Comparison of ENCODE assay signal across 8 mouse cellular contexts in the genomic region with DNA sequence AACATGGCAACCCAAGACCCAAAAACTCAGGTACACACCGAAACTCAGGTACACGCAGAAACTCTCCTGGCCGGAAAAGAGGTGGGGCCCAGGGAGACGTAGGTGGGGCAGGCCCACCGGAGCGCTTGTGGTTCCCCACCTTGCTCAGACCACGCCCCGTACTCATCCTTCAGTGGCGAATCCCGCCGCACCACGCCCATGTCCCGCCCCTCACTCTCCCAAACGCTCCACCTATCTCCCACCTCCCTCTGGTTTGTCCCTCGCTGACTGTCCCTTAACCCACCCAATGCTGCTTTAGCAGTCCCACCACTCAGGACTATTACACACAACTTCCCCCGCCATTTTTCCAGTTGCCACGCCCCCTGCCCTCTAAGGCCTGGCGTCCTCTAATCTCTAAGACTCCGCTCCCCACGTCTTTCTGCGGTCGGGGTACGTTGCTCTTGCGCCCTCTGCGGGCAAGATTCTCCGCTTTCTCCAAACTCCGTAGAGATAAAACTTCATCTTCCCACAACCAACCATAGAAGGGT. TPM values are rescaled to one million over a fixed set of nuclear protein-coding genes. Genes with fewer than 3 reads are reported as not detected.
A peak's percentile ranks its signal among the peaks of the same experiment; 100 is the strongest.
DNase-seq lines count a peak whose midpoint lies in the region; ATAC-seq and TF ChIP-seq lines count a peak whose summit lies in the region.

No protein-coding gene starts in this region.

- no peaks in the 10 kb centered on the region for H3K9me3 ChIP-seq in forebrain, embryonic 14.5 days (replicated peaks; ENCODE audit: control insufficient read depth, low read length)
- H3K9me3 ChIP-seq in lung, embryonic 16.5 days (ENCODE audit: control insufficient read depth, low read length), result no peaks in the 10 kb centered on the region

- intact Hi-C loops in heart, postnatal 14 days (cut with DNase I), result loop anchor here (1.0 kb wide), 1 partner anchor 25 kb away; no protein-coding TSS in a partner anchor

- 0 out of 2 replicates have a peak, but pooled peaks cover 6% of the 10 kb centered on the region for H3K27me3 ChIP-seq in forebrain, embryonic 14.5 days (replicated peaks; ENCODE audit: control insufficient read depth, insufficient read depth, low read length)
- H3K27me3 ChIP-seq in lung, embryonic 16.5 days (ENCODE audit: control insufficient read depth, insufficient read depth, low read depth, low read length), result no peaks in the 10 kb centered on the region

- no peak for TF ChIP-seq POLR2A in bone marrow macrophage, adult 2 months (IDR thresholded peaks at IDR 0.05; ENCODE audit: borderline replicate concordance, low read depth, low read length)

- peak overlapping the region; percentile 66 for H3K4me3 ChIP-seq in bone marrow macrophage, adult 2 months (ENCODE audit: insufficient read depth, low read length)
- H3K4me3 ChIP-seq in forebrain, embryonic 14.5 days (ENCODE audit: low read depth, low read length), result peak overlapping the region; percentile 51
- peak overlapping the region; percentile 86 for H3K4me3 ChIP-seq in lung, embryonic 16.5 days (ENCODE audit: low read length)

- H3K4me1 ChIP-seq in bone marrow macrophage, adult 2 months (ENCODE audit: control insufficient read depth, insufficient read depth, low read length), result no peaks in the 10 kb centered on the region
- H3K4me1 ChIP-seq in forebrain, embryonic 14.5 days (ENCODE audit: control insufficient read depth, insufficient read depth, low read length), result peaks cover 28% of the 10 kb centered on the region
- peaks cover 39% of the 10 kb centered on the region for H3K4me1 ChIP-seq in lung, embryonic 16.5 days (replicated peaks; ENCODE audit: control insufficient read depth, insufficient read depth, low read length)

- under 1% methylated on average over 27 of the region's 27 CpGs for WGBS in forebrain, embryonic 14.5 days
- WGBS in large intestine, adult 2 months, result under 1% methylated on average over 27 of the region's 27 CpGs
- under 1% methylated on average over 27 of the region's 27 CpGs for WGBS in lung, embryonic 16.5 days

- H3K4me2 ChIP-seq in forebrain, embryonic 14.5 days (ENCODE audit: low read length), result peak overlapping the region; percentile 92
- H3K4me2 ChIP-seq in lung, embryonic 16.5 days (ENCODE audit: low read depth, low read length), result peak overlapping the region; percentile 96

- DNase-seq in CD4-positive, CD25-positive, alpha-beta regulatory T cell, adult 2 months (ENCODE audit: low read depth, low spot score), result peak; percentile 90
- peak; percentile 93 for DNase-seq in forebrain, embryonic 14.5 days (ENCODE audit: low spot score)
- DNase-seq in heart, postnatal 14 days, result peak; percentile 88 to 92
- peak; percentile 45 for DNase-seq in large intestine, adult 2 months (ENCODE audit: low read depth, low spot score)
- peak; percentile 91 for DNase-seq in ovary, adult 18-20 months (ENCODE audit: low spot score)
- DNase-seq in thymus, postnatal 0 days (ENCODE audit: low spot score), result peak; percentile 87

- peak overlapping the region; percentile 74 for H3K9ac ChIP-seq in forebrain, embryonic 14.5 days (ENCODE audit: low read length)
- H3K9ac ChIP-seq in lung, embryonic 16.5 days (ENCODE audit: low read length), result peak overlapping the region; percentile 98

- peak; percentile 54 for TF ChIP-seq CTCF in bone marrow macrophage, adult 2 months (IDR thresholded peaks at IDR 0.05; ENCODE audit: low read depth, low read length)

- H3K36me3 ChIP-seq in forebrain, embryonic 14.5 days (ENCODE audit: control insufficient read depth, insufficient read depth, low read length), result no peaks in the 10 kb centered on the region
- peaks cover 4% of the 10 kb centered on the region; the same call in 1 of the 2 replicates for H3K36me3 ChIP-seq in lung, embryonic 16.5 days (ENCODE audit: control insufficient read depth, insufficient read depth, low read length)

- H3K27ac ChIP-seq in bone marrow macrophage, adult 2 months (ENCODE audit: insufficient read depth, low read depth, low read length), result no peak overlapping the region
- H3K27ac ChIP-seq in forebrain, embryonic 14.5 days (ENCODE audit: low read depth, low read length), result peak overlapping the region; percentile 89
- H3K27ac ChIP-seq in lung, embryonic 16.5 days (ENCODE audit: low read length), result peak overlapping the region; percentile 100

- ATAC-seq in forebrain, embryonic 14.5 days, result peak; percentile 88
- peak; percentile 90 for ATAC-seq in lung, embryonic 16.5 days (ENCODE audit: low read depth)

RNA-seq across cellular contexts. Expression of a gene that starts 0.6 kb away (rescaled TPM):
- polyA plus RNA-seq in bone marrow macrophage, adult 2 months (2012; ENCODE audit: insufficient read depth, insufficient read length, missing spikeins), result 0.36 and 0.52 TPM in 2 replicates
- polyA plus RNA-seq in forebrain, embryonic 14.5 days (2014; fragmentation: Nextera tagmentation; extraction: Ambion mirVana), result 8.0 and 8.8 TPM in 2 replicates
- total RNA-seq in heart, postnatal 14 days (2021), result 10 to 100 TPM; 30.3 to 31.6 TPM
- polyA plus RNA-seq in large intestine, adult 2 months (2012; rRNA removed), result 5.0 and 6.5 TPM in 2 replicates
- 10.6 and 11.8 TPM in 2 replicates for polyA plus RNA-seq in lung, embryonic 16.5 days (2015; fragmentation: Nextera tagmentation; extraction: Ambion mirVana)
- polyA plus RNA-seq in thymus, postnatal 0 days (2015; fragmentation: Nextera tagmentation; extraction: Ambion mirVana), result 1.0 and 1.1 TPM in 2 replicates

RNA-seq across cellular contexts. Expression of a gene that starts 41.9 kb away (rescaled TPM):
- polyA plus RNA-seq in bone marrow macrophage, adult 2 months (2012; ENCODE audit: insufficient read depth, insufficient read length, missing spikeins), result 387 and 402 TPM in 2 replicates
- polyA plus RNA-seq in forebrain, embryonic 14.5 days (2014; fragmentation: Nextera tagmentation; extraction: Ambion mirVana), result 2.3 and 3.2 TPM in 2 replicates
- total RNA-seq in heart, postnatal 14 days (2021), result 1 to 10 TPM; 4.1 to 4.5 TPM
- 29.1 TPM in 2 replicates for polyA plus RNA-seq in large intestine, adult 2 months (2012; rRNA removed)
- polyA plus RNA-seq in lung, embryonic 16.5 days (2015; fragmentation: Nextera tagmentation; extraction: Ambion mirVana), result 9.1 and 10.1 TPM in 2 replicates
- 6.0 and 6.4 TPM in 2 replicates for polyA plus RNA-seq in thymus, postnatal 0 days (2015; fragmentation: Nextera tagmentation; extraction: Ambion mirVana)

Comparison
In these comparisons a context has a peak if more than half of its experiments do, and no peak if none do; other contexts are left out.
1. RNA of a gene that starts 41.9 kb away (polyA plus RNA-seq): 387 to 402 TPM in bone marrow macrophage, adult 2 months; 29.1 TPM in large intestine, adult 2 months, 9.1 to 10.1 TPM in lung, embryonic 16.5 days, 6.0 to 6.4 TPM in thymus, postnatal 0 days and 2.3 to 3.2 TPM in forebrain, embryonic 14.5 days; every median in the first group is over 10 times any median in the second.
2. Peak in every context shown above with its lines, with median percentiles within 50 percentile points of each other: DNase-seq and H3K4me3 ChIP-seq.